Mouse (Mus musculus): ENCODE results near the gene Nck2.

GRCm38 (mm10) chr1:43507809-43508208 is 63.4 kb downstream of the Nck2 start:
- no peak for TF ChIP-seq CTCF (conservative IDR thresholded peaks at IDR 0.05; ENCODE audit: insufficient read depth, insufficient read length, low read depth, low read length)
- TF ChIP-seq POLR2A (IDR thresholded peaks at IDR 0.05; ENCODE audit: low read depth, low read length), result no peak

All from kidney, adult 2 months (tissue).